Mouse (Mus musculus): ENCODE measurements around the gene D8Ertd738e. TPM values are rescaled to one million over a fixed set of nuclear protein-coding genes. Genes with fewer than 3 reads are reported as not detected.
A peak's percentile ranks its signal among the peaks of the same experiment; 100 is the strongest.

Gene D8Ertd738e
- total and polyA plus RNA-seq, 3 experiments = 158 to 249 (median 206) TPM

GRCm38 (mm10) chr8:84203975-84204772 is 45.3 kb downstream of the D8Ertd738e start:
- Histone ChIP-seq H3K9ac (ENCODE audit: low read depth, low read length) (peak overlapping the region; percentile 99), H3K79me2 (replicated peaks; ENCODE audit: control insufficient read depth, insufficient read depth, low read length) (peaks cover 7% of the 10 kb centered on the region), H3K4me1 (ENCODE audit: control insufficient read depth, insufficient read depth, low read length) (peaks cover 27% of the 10 kb centered on the region), H3K27ac (peak overlapping the region; percentile 99), H3K4me3 (peak overlapping the region; percentile 94), H3K27me3 (ENCODE audit: control insufficient read depth, insufficient read depth, low read length) (no peaks in the 10 kb centered on the region), H3K36me3 (ENCODE audit: control insufficient read depth, insufficient read depth, low read length) (peaks cover 37% of the 10 kb centered on the region)
- WGBS = 23% methylated on average over 13 of the region's 13 CpGs
- peak; percentile 88 to 92 for DNase-seq
- peak; percentile 84 for TF ChIP-seq POLR2A (IDR thresholded peaks at IDR 0.05; ENCODE audit: insufficient read depth, low read depth, low read length)
- TF ChIP-seq CTCF (IDR thresholded peaks at IDR 0.05) = peak; percentile 71
- TF ChIP-seq EP300 (IDR thresholded peaks at IDR 0.05; ENCODE audit: insufficient read depth, low read depth, low read length) = peak; percentile 98
- intact Hi-C loops (cut with DNase I) = loop anchor here (1.0 kb wide), 1 partner anchor 15 kb away; no protein-coding TSS in a partner anchor

GRCm38 (mm10) chr8:84202938-84203917 is 46.3 kb downstream of the D8Ertd738e start:
- Histone ChIP-seq H3K27me3 (ENCODE audit: control insufficient read depth, insufficient read depth, low read length) (no peaks in the 10 kb centered on the region), H3K4me3 (peak overlapping the region; percentile 94), H3K9ac (ENCODE audit: low read depth, low read length) (peak overlapping the region; percentile 99), H3K79me2 (replicated peaks; ENCODE audit: control insufficient read depth, insufficient read depth, low read length) (peaks cover 7% of the 10 kb centered on the region), H3K4me1 (ENCODE audit: control insufficient read depth, insufficient read depth, low read length) (peaks cover 25% of the 10 kb centered on the region), H3K36me3 (ENCODE audit: control insufficient read depth, insufficient read depth, low read length) (peaks cover 29% of the 10 kb centered on the region), H3K27ac (peak overlapping the region; percentile 99)
- under 1% methylated on average over 34 of the region's 34 CpGs for WGBS
- intact Hi-C loops (cut with DNase I) = no loop called here
- TF ChIP-seq POLR2A (IDR thresholded peaks at IDR 0.05; ENCODE audit: insufficient read depth, low read depth, low read length) (peak; percentile 79), EP300 (IDR thresholded peaks at IDR 0.05; ENCODE audit: insufficient read depth, low read depth, low read length) (peak; percentile 81), CTCF (IDR thresholded peaks at IDR 0.05) (no peak)
- DNase-seq = peak; percentile 91 to 94

GRCm38 (mm10) chr8:84202466-84202865 is 47.1 kb downstream of the D8Ertd738e start:
- intact Hi-C loops (cut with DNase I) = no loop called here

GRCm38 (mm10) chr8:84201545-84202245 is 47.8 kb downstream of the D8Ertd738e start:
- WGBS = 12% methylated on average over 15 of the region's 15 CpGs
- peak overlapping the region; percentile 94 for H3K4me3 ChIP-seq
- peaks cover 16% of the 10 kb centered on the region for H3K4me1 ChIP-seq (ENCODE audit: control insufficient read depth, insufficient read depth, low read length)
- H3K9ac ChIP-seq (ENCODE audit: low read depth, low read length) = peak overlapping the region; percentile 99
- H3K79me2 ChIP-seq (replicated peaks; ENCODE audit: control insufficient read depth, insufficient read depth, low read length) = peaks cover 7% of the 10 kb centered on the region
- intact Hi-C loops (cut with DNase I) = no loop called here
- peak overlapping the region; percentile 99 for H3K27ac ChIP-seq
- TF ChIP-seq EP300 (IDR thresholded peaks at IDR 0.05; ENCODE audit: insufficient read depth, low read depth, low read length) (0 out of 2 replicates have a peak, but pooled peaks have one; percentile 34), CTCF (IDR thresholded peaks at IDR 0.05) (no peak), POLR2A (IDR thresholded peaks at IDR 0.05; ENCODE audit: insufficient read depth, low read depth, low read length) (peak; percentile 89)
- peak; percentile 92 for DNase-seq
- no peaks in the 10 kb centered on the region for H3K27me3 ChIP-seq (ENCODE audit: control insufficient read depth, insufficient read depth, low read length)
- H3K36me3 ChIP-seq (ENCODE audit: control insufficient read depth, insufficient read depth, low read length) = peaks cover 16% of the 10 kb centered on the region

More at GRCm38 (mm10) chr8:84202466-84202865, 47.1 kb downstream of the D8Ertd738e start:
- Histone ChIP-seq H3K36me3 (ENCODE audit: control insufficient read depth, insufficient read depth, low read length) (peaks cover 24% of the 10 kb centered on the region), H3K79me2 (replicated peaks; ENCODE audit: control insufficient read depth, insufficient read depth, low read length) (peaks cover 7% of the 10 kb centered on the region), H3K27me3 (ENCODE audit: control insufficient read depth, insufficient read depth, low read length) (no peaks in the 10 kb centered on the region), H3K4me3 (peak overlapping the region; percentile 94), H3K4me1 (ENCODE audit: control insufficient read depth, insufficient read depth, low read length) (peaks cover 19% of the 10 kb centered on the region), H3K9ac (ENCODE audit: low read depth, low read length) (peak overlapping the region; percentile 99), H3K27ac (peak overlapping the region; percentile 99)
- 8% methylated on average over 9 of the region's 9 CpGs for WGBS
- DNase-seq = peak; percentile 76 to 84
- TF ChIP-seq EP300 (IDR thresholded peaks at IDR 0.05; ENCODE audit: insufficient read depth, low read depth, low read length) = 0 out of 2 replicates have a peak, but pooled peaks have one; percentile 31
- TF ChIP-seq POLR2A (IDR thresholded peaks at IDR 0.05; ENCODE audit: insufficient read depth, low read depth, low read length) = peak; percentile 45; the same call in 1 of the 2 replicates
- no peak for TF ChIP-seq CTCF (IDR thresholded peaks at IDR 0.05)
